In the genomic region with DNA sequence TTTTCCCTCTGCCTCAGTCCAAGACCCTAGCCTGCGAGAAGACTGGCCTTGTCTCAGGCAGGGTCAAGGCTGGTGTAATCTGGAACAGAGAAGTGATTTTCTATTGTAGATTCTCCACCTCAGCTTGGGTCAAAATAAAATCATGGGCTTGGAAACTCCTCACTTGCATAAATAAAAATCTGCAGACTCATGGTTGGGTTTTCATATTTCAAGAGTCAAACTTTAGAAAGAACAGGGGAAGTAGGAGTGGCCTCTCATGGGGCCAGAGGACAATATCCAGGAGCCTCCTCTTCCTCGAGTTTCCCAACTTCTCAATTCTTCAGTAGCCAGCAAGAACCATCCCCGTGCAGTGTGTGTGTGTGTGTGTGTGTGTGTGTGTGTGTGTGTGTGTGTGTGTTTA, we compare ENCODE assay signal across 31 mouse cellular contexts. TPM values are rescaled to one million over a fixed set of nuclear protein-coding genes. Genes with fewer than 3 reads are reported as not detected.
A peak's percentile ranks its signal among the peaks of the same experiment; 100 is the strongest.
DNase-seq lines count a peak whose midpoint lies in the region; ATAC-seq and TF ChIP-seq lines count a peak whose summit lies in the region.
"Had no signal": no experiment of that assay in that cellular context is flagged by ENCODE, and none has a peak within 500 bp of the region (broad histone marks: within the 10 kb centered on the region; RNA-seq: fewer than 3 reads in every experiment).

No protein-coding gene starts in this region.

- no peaks in the 10 kb centered on the region for H3K27me3 ChIP-seq in liver, embryonic 15.5 days
- H3K27me3 ChIP-seq: embryonic facial prominence, embryonic 12.5 days; embryonic facial prominence, embryonic 15.5 days; heart, embryonic 12.5 days; heart, embryonic 15.5 days; hindbrain, embryonic 13.5 days had no signal

- TF ChIP-seq CTCF in lung, adult 2 months (IDR thresholded peaks at IDR 0.05; ENCODE audit: insufficient read depth, low read length) = no peak

- TF ChIP-seq POLR2A in lung, adult 2 months (IDR thresholded peaks at IDR 0.05; ENCODE audit: borderline replicate concordance, extremely low read depth, low read depth, low read length) = no peak

- no peak overlapping the region for H3K4me3 ChIP-seq in liver, embryonic 15.5 days (replicated peaks)
- no peak overlapping the region for H3K4me3 ChIP-seq in lung, adult 2 months (replicated peaks; ENCODE audit: extremely low read depth, low read depth, low read length)
- H3K4me3 ChIP-seq: embryonic facial prominence, embryonic 12.5 days; embryonic facial prominence, embryonic 15.5 days; gastrocnemius, adult 2 months; heart, embryonic 12.5 days; heart, embryonic 15.5 days; hindbrain, embryonic 10.5 days; hindbrain, embryonic 13.5 days had no signal

- no peak for DNase-seq in liver
- peak; percentile 19 for DNase-seq in lung, postnatal 36 days
- no peak for DNase-seq in lung, adult 2 months
- DNase-seq in left cerebral cortex, postnatal 14 days (ENCODE audit: low spot score in 2 of 2) = no peak
- no peak for DNase-seq in spleen, postnatal 10 days (ENCODE audit: low spot score in 2 of 2)
- DNase-seq: adrenal gland, adult 8-10 months; adrenal gland, postnatal 25 days; cerebellum, adult 18-20 months; cerebellum, adult 9-10 months; cerebellum, postnatal 14 days; forebrain, postnatal 0 days; gastrocnemius, adult 2 months; gastrocnemius, postnatal 14 days; heart, adult 18-20 months; heart, postnatal 10 days; heart, postnatal 36 days had no signal

- 31% methylated on average over 3 of the region's 3 CpGs for WGBS in liver, embryonic 15.5 days (ENCODE audit: insufficient replicate concordance)
- 51% methylated on average over 3 of the region's 3 CpGs for WGBS in lung, adult 2 months

- no peaks in the 10 kb centered on the region for H3K36me3 ChIP-seq in liver, embryonic 15.5 days (replicated peaks)
- H3K36me3 ChIP-seq: embryonic facial prominence, embryonic 12.5 days; embryonic facial prominence, embryonic 15.5 days; heart, embryonic 12.5 days; heart, embryonic 15.5 days; hindbrain, embryonic 10.5 days; hindbrain, embryonic 13.5 days had no signal

- intact Hi-C loops in left cerebral cortex, postnatal 14 days (cut with DNase I) = no loop called here

- no peaks in the 10 kb centered on the region for H3K9me3 ChIP-seq in liver, embryonic 15.5 days (replicated peaks)
- H3K9me3 ChIP-seq: embryonic facial prominence, embryonic 12.5 days; embryonic facial prominence, embryonic 15.5 days; heart, embryonic 12.5 days; heart, embryonic 15.5 days; hindbrain, embryonic 10.5 days; hindbrain, embryonic 13.5 days had no signal

- H3K27ac ChIP-seq in liver, embryonic 15.5 days (replicated peaks) = no peak overlapping the region
- H3K27ac ChIP-seq: embryonic facial prominence, embryonic 12.5 days; embryonic facial prominence, embryonic 15.5 days; gastrocnemius, adult 2 months; heart, embryonic 15.5 days; hindbrain, embryonic 10.5 days; hindbrain, embryonic 13.5 days had no signal

- ATAC-seq in liver, embryonic 15.5 days (ENCODE audit: insufficient read depth) = 0 out of 2 replicates have a peak, but pooled peaks have one; percentile 18
- 0 out of 2 replicates have a peak, but pooled peaks have one; percentile 19 for ATAC-seq in common myeloid progenitor, adult 5-6 weeks (replicated peaks; ENCODE audit: low read depth, poor library complexity, severe bottlenecking)
- ATAC-seq: activated CD4-positive, CD25-positive, alpha-beta regulatory T cell, adult 4 months; CD4-positive, CD25-positive, alpha-beta regulatory T cell, adult 4 months; forebrain, embryonic 14.5 days; forebrain, postnatal 0 days; hindbrain, embryonic 16.5 days had no signal

- H3K4me2 ChIP-seq in liver, embryonic 15.5 days = no peak overlapping the region
- H3K4me2 ChIP-seq: embryonic facial prominence, embryonic 12.5 days; embryonic facial prominence, embryonic 15.5 days; heart, embryonic 12.5 days; heart, embryonic 15.5 days; hindbrain, embryonic 13.5 days had no signal

- H3K9ac ChIP-seq in liver, embryonic 15.5 days = no peak overlapping the region
- H3K9ac ChIP-seq: embryonic facial prominence, embryonic 12.5 days; embryonic facial prominence, embryonic 15.5 days; forebrain, postnatal 0 days; heart, embryonic 12.5 days; heart, embryonic 15.5 days; hindbrain, embryonic 13.5 days had no signal

- H3K4me1 ChIP-seq in liver, embryonic 15.5 days (replicated peaks) = no peaks in the 10 kb centered on the region
- H3K4me1 ChIP-seq in lung, adult 2 months (ENCODE audit: control insufficient read depth, insufficient read depth, low read length) = no peaks in the 10 kb centered on the region
- H3K4me1 ChIP-seq: embryonic facial prominence, embryonic 12.5 days; embryonic facial prominence, embryonic 15.5 days; heart, embryonic 12.5 days; heart, embryonic 15.5 days; hindbrain, embryonic 10.5 days; hindbrain, embryonic 13.5 days had no signal

RNA-seq across cellular contexts. Expression of a gene that starts 26.9 kb away (rescaled TPM):
- polyA plus RNA-seq in liver, embryonic 15.5 days (2015; fragmentation: Nextera tagmentation; extraction: Ambion mirVana) = 48.6 and 48.8 TPM in 2 replicates
- 5.3 and 7.8 TPM in 2 replicates for polyA plus RNA-seq in lung, adult 2 months (2012; rRNA removed)
- total RNA-seq in common myeloid progenitor, adult 5-6 weeks (2017) = 0.87 TPM in 1 of 2 replicates, not detected in the other
- total RNA-seq in left cerebral cortex, postnatal 14 days (2021) = not detected
- total RNA-seq: adrenal gland, adult 8-10 months; adrenal gland, postnatal 25 days; ES-E14; forebrain, postnatal 0 days; gastrocnemius, adult 2 months; gastrocnemius, postnatal 14 days; heart, postnatal 10 days had no signal
- polyA plus RNA-seq: activated CD4-positive, CD25-positive, alpha-beta regulatory T cell, adult 4 months; C2C12; embryonic facial prominence, embryonic 15.5 days; forebrain, embryonic 14.5 days; forebrain, postnatal 0 days; frontal cortex, adult 2 months; heart, embryonic 12.5 days; hindbrain, embryonic 10.5 days had no signal
